Mouse (Mus musculus) CH12.LX (cell line): ENCODE results near the gene Rps3. TPM values are rescaled to one million over a fixed set of nuclear protein-coding genes. Genes with fewer than 3 reads are reported as not detected.

Experiments
- DNase-seq: peaks from one replicate; pipeline ENCODE4 v3.0.0-alpha.2; 2013; ENCODE audit errors: extremely low read depth
- H3K27ac ChIP-seq: 2 replicates; pipeline ENCODE4 v1.5.1; 2012; ENCODE audit warnings: low read depth, mild to moderate bottlenecking, control low read depth, moderate library complexity; ENCODE audit not compliant: insufficient read depth
- H3K27me3 ChIP-seq: replicated peaks from 2 replicates; pipeline ENCODE3; 2012; ENCODE audit warnings: inconsistent platforms
- H3K36me3 ChIP-seq, 2 experiments: replicated peaks in 1 of 2; 2 replicates each; pipeline versions ENCODE3 to v1.6.1; 2012; ENCODE audit warnings: inconsistent platforms in 1 of 2, low read length in 1 of 2, mild to moderate bottlenecking in 1 of 2, mixed read lengths in 1 of 2, moderate library complexity in 1 of 2; ENCODE audit not compliant: control insufficient read depth in 1 of 2, insufficient read depth in 1 of 2
- H3K4me1 ChIP-seq, 2 experiments: 2 replicates each; pipeline ENCODE4 v1.6.1; 2012; ENCODE audit warnings: inconsistent platforms in 1 of 2, moderate library complexity in 1 of 2; ENCODE audit not compliant: insufficient read depth in 2 of 2, control insufficient read depth in 1 of 2
- H3K4me2 ChIP-seq: 2 replicates; pipeline ENCODE4 v1.6.1; 2012; ENCODE audit warnings: low read depth, mild to moderate bottlenecking, control low read depth; ENCODE audit not compliant: poor library complexity, insufficient read depth, severe bottlenecking
- H3K4me3 ChIP-seq, 3 experiments: fragments of 150-350 bp in 1 of 3; sonication (generic) in 1 of 3; replicated peaks in 1 of 3; 2 replicates each; pipeline versions ENCODE3 to v1.5.1; 2011 to 2012; ENCODE audit warnings: low read depth in 2 of 3, low read length in 2 of 3, mild to moderate bottlenecking in 2 of 3, moderate library complexity in 2 of 3, control low read depth in 1 of 3, improper control_type of control experiment in 1 of 3, inconsistent platforms in 1 of 3, mixed read lengths in 1 of 3; ENCODE audit not compliant: poor library complexity in 1 of 3
- H3K79me2 ChIP-seq: replicated peaks from 2 replicates; pipeline ENCODE4 v1.6.1; 2012; ENCODE audit warnings: mild to moderate bottlenecking, moderate library complexity; ENCODE audit not compliant: control insufficient read depth, poor library complexity, insufficient read depth, severe bottlenecking; ENCODE audit errors: extremely low read depth
- H3K9ac ChIP-seq: 2 replicates; pipeline ENCODE4 v1.6.1; 2012; ENCODE audit warnings: low read depth, mild to moderate bottlenecking, control low read depth, moderate library complexity; ENCODE audit not compliant: insufficient read depth
- H3K9me3 ChIP-seq: replicated peaks from 2 replicates; pipeline ENCODE3; 2012; ENCODE audit warnings: low read length, inconsistent platforms, mixed read lengths
- CTCF ChIP-seq, 2 experiments: IDR thresholded peaks in 1 of 2; conservative IDR thresholded peaks in 1 of 2; 2 replicates each; pipeline ENCODE4 v1.5.1; 2011 to 2012; ENCODE audit warnings: low read depth in 2 of 2, low read length in 2 of 2, improper control_type of control experiment in 1 of 2, inconsistent platforms in 1 of 2, mild to moderate bottlenecking in 1 of 2, moderate library complexity in 1 of 2
- E2F4 ChIP-seq: IDR thresholded peaks from 2 replicates; pipeline ENCODE4 v1.6.1; 2011; ENCODE audit warnings: low read depth, low read length, improper control_type of control experiment; ENCODE audit not compliant: insufficient replicate concordance
- ELF1 ChIP-seq: IDR thresholded peaks from 2 replicates; pipeline ENCODE4 v1.6.1; 2014; ENCODE audit warnings: low read depth, mild to moderate bottlenecking, inconsistent platforms, low read length, improper control_type of control experiment
- EP300 ChIP-seq: IDR thresholded peaks from 2 replicates; pipeline ENCODE4 v1.6.1; 2011; ENCODE audit warnings: low read length, improper control_type of control experiment
- HCFC1 ChIP-seq: IDR thresholded peaks from 2 replicates; pipeline ENCODE4 v1.6.1; 2012; ENCODE audit warnings: low read depth, mild to moderate bottlenecking, inconsistent platforms, low read length, improper control_type of control experiment
- IRF4 ChIP-seq: IDR thresholded peaks from 2 replicates; pipeline ENCODE4 v1.6.1; 2014; ENCODE audit warnings: low read depth, mild to moderate bottlenecking, inconsistent platforms, low read length, improper control_type of control experiment
- JUN ChIP-seq: IDR thresholded peaks from 2 replicates; pipeline ENCODE4 v1.6.1; 2011; ENCODE audit warnings: low read depth, mild to moderate bottlenecking, low read length, improper control_type of control experiment, moderate library complexity; ENCODE audit not compliant: insufficient read depth
- MAZ ChIP-seq: IDR thresholded peaks from 2 replicates; pipeline ENCODE4 v1.6.1; 2012; ENCODE audit warnings: low read depth, mild to moderate bottlenecking, inconsistent platforms, low read length, improper control_type of control experiment, moderate library complexity
- MXI1 ChIP-seq: IDR thresholded peaks from 2 replicates; pipeline ENCODE4 v1.6.1; 2011; ENCODE audit warnings: mild to moderate bottlenecking, low read depth, low read length, improper control_type of control experiment
- MYC ChIP-seq: IDR thresholded peaks from 2 replicates; pipeline ENCODE4 v1.6.1; 2011; ENCODE audit warnings: low read depth, mild to moderate bottlenecking, improper control_type of control experiment, low read length
- NELFE ChIP-seq: IDR thresholded peaks from 2 replicates; pipeline ENCODE4 v1.6.1; 2011; ENCODE audit warnings: low read depth, low read length, improper control_type of control experiment
- POLR2A ChIP-seq: IDR thresholded peaks from 2 replicates; pipeline ENCODE4 v1.6.1; 2011; ENCODE audit warnings: low read depth, mild to moderate bottlenecking, improper control_type of control experiment, low read length
- RAD21 ChIP-seq: IDR thresholded peaks from 2 replicates; pipeline ENCODE4 v1.6.1; 2011; ENCODE audit warnings: low read depth, mild to moderate bottlenecking, low read length, improper control_type of control experiment, moderate library complexity
- RCOR1 ChIP-seq: conservative IDR thresholded peaks from 2 replicates; pipeline ENCODE4 v1.6.1; 2012; ENCODE audit warnings: low read depth, mild to moderate bottlenecking, inconsistent platforms, low read length, improper control_type of control experiment
- SIN3A ChIP-seq: IDR thresholded peaks from 2 replicates; pipeline ENCODE4 v1.6.1; 2012; ENCODE audit warnings: low read length, improper control_type of control experiment, inconsistent platforms
- TCF12 ChIP-seq: IDR thresholded peaks from 2 replicates; pipeline ENCODE4 v1.6.1; 2014; ENCODE audit warnings: low read depth, mild to moderate bottlenecking, inconsistent platforms, low read length, improper control_type of control experiment
- ZKSCAN1 ChIP-seq: IDR thresholded peaks from 2 replicates; pipeline ENCODE4 v1.6.1; 2012; ENCODE audit warnings: low read depth, inconsistent platforms, low read length, improper control_type of control experiment, borderline replicate concordance
- dilution Hi-C: fragments of 300-500 bp; cut with MboI; formaldehyde crosslinking; loops from 2 replicates; pipeline ENCODE4 v1.14.3; 2020; ENCODE audit warnings: low sequenced_read_pairs; ENCODE audit not compliant: extremely low pct_unique_long_range_greater_than_20kb, extremely low pct_ligation_motif_present
- in situ Hi-C: fragments of 300-500 bp; cut with MboI; formaldehyde crosslinking; loops from 3 replicates; pipeline ENCODE4 v1.14.3; 2019; ENCODE audit warnings: low sequenced_read_pairs, low pct_ligation_motif_present, low pct_unique_long_range_greater_than_20kb, mixed read lengths
- polyA plus RNA-seq: library from polyadenylated mRNA; unstranded; fragments of >175 nt; gene quantifications from 2 replicates; pipeline ENCODE4 v1.2.1, GENCODE M21; 2012; ENCODE audit warnings: low read depth; ENCODE audit not compliant: insufficient read length
- total RNA-seq, 2 experiments: library from RNA; depleted of rRNA; stranded (reverse); fragments of 300-350 nt in 1 of 2; fragments of >200 nt in 1 of 2; gene quantifications; 2 replicates each; pipeline ENCODE4 v1.2.3; 2012 to 2014

Gene Rps3
- total and polyA plus RNA-seq, 3 experiments, result 1,738 to 3,699 (median 2,320) TPM

DNA sequence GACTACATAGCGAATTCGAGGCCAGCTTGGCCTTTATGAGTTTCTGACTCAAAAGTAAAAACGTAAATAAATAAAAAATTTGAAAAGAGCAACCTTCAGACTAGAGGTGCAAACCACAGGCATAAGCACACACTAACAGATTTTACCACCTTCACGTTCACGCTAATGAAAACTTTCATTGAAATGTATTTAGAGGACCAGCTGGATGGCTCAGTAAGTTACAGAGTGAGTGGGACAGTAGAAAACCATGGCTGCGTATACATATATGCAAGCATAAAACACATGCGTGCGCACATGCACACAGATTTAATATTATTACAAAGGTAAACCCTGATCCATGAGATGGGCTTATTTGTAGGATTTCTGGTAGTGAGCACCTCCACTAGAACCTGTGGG lies 384 bp upstream of the Rps3 start:
- H3K4me2 ChIP-seq, result peak overlapping the region; percentile 68
- peaks cover 19 to 35% of the 10 kb centered on the region in 2 experiments for H3K4me1 ChIP-seq
- H3K27me3 ChIP-seq, result peaks cover 6% of the 10 kb centered on the region
- in situ Hi-C loops (no loop called here), dilution Hi-C loops (no loop called here)
- H3K36me3 ChIP-seq, result peaks cover 35 to 39% of the 10 kb centered on the region in 2 experiments
- TF ChIP-seq RCOR1 (no peak), MYC (no peak), SIN3A (0 out of 2 replicates have a peak, but pooled peaks have one; percentile 9), MXI1 (no peak), HCFC1 (no peak), CTCF (conservative IDR thresholded peaks at IDR 0.05 in 1 of 2, IDR thresholded peaks at IDR 0.05 in 1 of 2; ENCODE audit: low read depth in 2 of 2, low read length in 2 of 2) (no peak), TCF12 (no peak)
- H3K9ac ChIP-seq, result peak overlapping the region; percentile 55; the same call in 1 of the 2 replicates
- no peaks in the 10 kb centered on the region for H3K9me3 ChIP-seq
- peaks cover 45% of the 10 kb centered on the region for H3K79me2 ChIP-seq
- no peak for DNase-seq
- H3K27ac ChIP-seq, result no peak overlapping the region
- peak overlapping the region in 2 of 3 experiments; percentile 31 to 88 for H3K4me3 ChIP-seq

DNA sequence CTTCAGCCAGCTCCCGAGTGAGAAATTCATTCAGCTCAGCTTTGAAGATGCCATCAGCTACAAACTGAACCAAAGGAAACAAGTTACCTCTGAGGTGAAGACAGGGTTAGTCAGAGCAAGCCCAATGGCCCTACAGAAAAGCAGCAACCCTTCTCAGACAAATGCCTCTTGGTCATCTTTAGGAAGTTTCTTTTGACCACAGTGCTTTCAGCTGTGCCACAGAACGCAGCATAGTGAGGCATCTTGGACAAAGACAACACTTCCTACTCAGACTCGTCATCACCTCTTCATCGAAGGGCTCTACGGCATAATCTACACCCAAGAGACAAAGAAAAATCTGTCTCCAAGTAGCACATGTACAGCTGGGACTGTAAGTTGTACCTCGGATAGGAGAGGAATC lies 901 bp downstream of the Rps3 start:
- H3K4me3 ChIP-seq, result peak overlapping the region; percentile 88 to 99 (median 93)
- no peaks in the 10 kb centered on the region for H3K9me3 ChIP-seq
- H3K4me1 ChIP-seq, result peaks cover 19 to 48% of the 10 kb centered on the region in 2 experiments
- dilution Hi-C loops, result no loop called here
- H3K36me3 ChIP-seq, result peaks cover 47 to 52% of the 10 kb centered on the region in 2 experiments
- peaks cover 6% of the 10 kb centered on the region for H3K27me3 ChIP-seq
- no peak for TF ChIP-seq IRF4
- no peak for TF ChIP-seq RAD21
- no peak for TF ChIP-seq ZKSCAN1
- no peak for TF ChIP-seq TCF12
- no peak for TF ChIP-seq NELFE
- TF ChIP-seq ELF1, result no peak
- no peak for TF ChIP-seq MAZ
- no peak for TF ChIP-seq CTCF (conservative IDR thresholded peaks at IDR 0.05 in 1 of 2, IDR thresholded peaks at IDR 0.05 in 1 of 2; ENCODE audit: low read depth in 2 of 2, low read length in 2 of 2)
- TF ChIP-seq POLR2A, result no peak
- TF ChIP-seq E2F4, result no peak
- TF ChIP-seq EP300, result no peak
- TF ChIP-seq HCFC1, result no peak
- no peak for TF ChIP-seq JUN
- peak overlapping the region; percentile 41 for H3K4me2 ChIP-seq
- DNase-seq, result no peak
- peaks cover 56% of the 10 kb centered on the region for H3K79me2 ChIP-seq
- H3K9ac ChIP-seq, result peak overlapping the region; percentile 99
- in situ Hi-C loops, result no loop called here
- H3K27ac ChIP-seq, result peak overlapping the region; percentile 52
